Mouse (Mus musculus) lung, adult 2 months (tissue): ENCODE measurements around the gene Ccdc22.

Experiments
- CTCF ChIP-seq: fragments of 200-500 bp; IDR thresholded peaks from 2 replicates; pipeline ENCODE4 v1.5.1; 2011; ENCODE audit warnings: mild to moderate bottlenecking, low read length, control low read depth; ENCODE audit not compliant: insufficient read depth
- POLR2A ChIP-seq: fragments of 200-500 bp; IDR thresholded peaks from 2 replicates; pipeline ENCODE4 v1.6.1; 2011; ENCODE audit warnings: low read depth, mild to moderate bottlenecking, control low read depth, low read length, borderline replicate concordance; ENCODE audit errors: extremely low read depth

GRCm38 (mm10) chrX:7639536-7640325 is 34.4 kb upstream of the Ccdc22 start:
- TF ChIP-seq CTCF (no peak), POLR2A (no peak)
